Mouse (Mus musculus): Measurements from ENCODE around the gene Tsr3.

GRCm38 (mm10) chr17:25255110-25255509, 15.1 kb downstream of the Tsr3 start:
- TF ChIP-seq POLR2A (IDR thresholded peaks at IDR 0.05; ENCODE audit: low read depth, low read length) = no peak
- no peak for TF ChIP-seq CTCF (IDR thresholded peaks at IDR 0.05; ENCODE audit: extremely low read depth, insufficient read length, insufficient replicate concordance, low read depth, low read length)
